Mouse (Mus musculus) ES-E14 (cell line): ENCODE measurements around the gene Ina. TPM values are rescaled to one million over a fixed set of nuclear protein-coding genes. Genes with fewer than 3 reads are reported as not detected.

Source experiments
- DNase-seq: peaks from one replicate; pipeline ENCODE4 v3.0.0-alpha.2; 2013; ENCODE audit warnings: low read depth, low spot score
- H3K27ac ChIP-seq: 2 replicates; pipeline ENCODE4 v1.5.1; 2012; ENCODE audit warnings: low read depth, mild to moderate bottlenecking, low read length, moderate library complexity, mixed read lengths; ENCODE audit not compliant: poor library complexity, insufficient read depth, severe bottlenecking
- H3K36me3 ChIP-seq: 2 replicates; pipeline ENCODE4 v1.6.1; 2012; ENCODE audit warnings: mild to moderate bottlenecking, low read length, moderate library complexity, mixed read lengths; ENCODE audit not compliant: control insufficient read depth, poor library complexity, insufficient read depth, severe bottlenecking
- H3K4me1 ChIP-seq, 2 experiments: fragments of 150-350 bp in 1 of 2; sonication (generic) in 1 of 2; 2 replicates each; pipeline ENCODE4 v1.6.1; 2012; ENCODE audit warnings: low read length in 2 of 2, mild to moderate bottlenecking in 1 of 2, mixed read lengths in 1 of 2; ENCODE audit not compliant: control insufficient read depth in 2 of 2, insufficient read depth in 2 of 2, poor library complexity in 1 of 2
- H3K4me3 ChIP-seq, 2 experiments: fragments of 150-350 bp in 1 of 2; sonication (generic) in 1 of 2; 2 replicates each; pipeline ENCODE4 v1.5.1; 2012; ENCODE audit warnings: low read length in 2 of 2, low read depth in 1 of 2, mild to moderate bottlenecking in 1 of 2, mixed read lengths in 1 of 2; ENCODE audit not compliant: insufficient read depth in 1 of 2, poor library complexity in 1 of 2, severe bottlenecking in 1 of 2
- H3K9ac ChIP-seq: 2 replicates; pipeline ENCODE4 v1.6.1; 2012; ENCODE audit warnings: low read depth, mild to moderate bottlenecking, low read length, mixed read lengths; ENCODE audit not compliant: poor library complexity, insufficient read depth, severe bottlenecking
- H3K9me3 ChIP-seq: fragments of 150-350 bp; sonication (generic); 2 replicates; pipeline ENCODE4 v1.6.1; 2012; ENCODE audit warnings: low read depth, mild to moderate bottlenecking, low read length; ENCODE audit not compliant: control insufficient read depth, insufficient read depth
- CHD2 ChIP-seq: IDR thresholded peaks from 2 replicates; pipeline ENCODE4 v1.6.1; 2014; ENCODE audit warnings: mild to moderate bottlenecking, low read depth, low read length, inconsistent platforms
- HCFC1 ChIP-seq: IDR thresholded peaks from 2 replicates; pipeline ENCODE4 v1.6.1; 2012; ENCODE audit warnings: low read length, inconsistent platforms, borderline replicate concordance; ENCODE audit not compliant: insufficient read depth
- MAFK ChIP-seq: IDR thresholded peaks from 2 replicates; pipeline ENCODE4 v1.6.1; 2014; ENCODE audit warnings: mild to moderate bottlenecking, low read depth, low read length, inconsistent platforms; ENCODE audit not compliant: insufficient read depth
- ZC3H11A ChIP-seq: IDR thresholded peaks from 2 replicates; pipeline ENCODE4 v1.6.1; 2012; ENCODE audit warnings: low read depth, mild to moderate bottlenecking, inconsistent platforms, low read length, borderline replicate concordance
- ZNF384 ChIP-seq: IDR thresholded peaks from 2 replicates; pipeline ENCODE4 v1.6.1; 2012; ENCODE audit warnings: low read depth, low read length, inconsistent platforms
- in situ Hi-C, 2 experiments: fragments of 600-800 bp; cut with MboI; formaldehyde crosslinking; loops; one replicate each; pipeline ENCODE4 v1.15.1; 2025; ENCODE audit warnings: low sequenced_read_pairs in 2 of 2, inconsistent platforms in 1 of 2; ENCODE audit not compliant: unreplicated experiment in 2 of 2
- total RNA-seq: library from RNA; depleted of rRNA; stranded (reverse); fragments of 300-350 nt; gene quantifications from 2 replicates; pipeline ENCODE4 v1.2.3, GENCODE M21; 2012

Gene Ina
- total RNA-seq, 1 experiment, result 9.8 TPM

DNA sequence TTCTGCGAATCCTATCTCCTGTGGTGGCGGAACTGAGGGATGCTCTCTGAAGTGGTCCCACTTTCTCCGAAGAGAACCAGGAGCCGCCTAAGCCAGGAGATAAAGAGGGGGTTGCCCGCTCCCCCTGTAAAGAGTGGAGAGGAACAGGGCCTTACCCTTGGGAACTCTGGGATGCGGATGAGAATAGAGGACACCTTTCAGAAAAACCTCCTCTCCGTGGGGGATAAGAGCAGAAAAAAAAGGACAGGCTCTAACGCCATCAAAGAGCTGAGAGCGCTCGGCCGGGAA is 395 bp upstream of the Ina start:
- Histone ChIP-seq H3K4me3 (peak overlapping the region; percentile 83 to 93), H3K9me3 (no peaks in the 10 kb centered on the region), H3K36me3 (no peaks in the 10 kb centered on the region), H3K4me1 (peaks cover 4 to 10% of the 10 kb centered on the region in 2 experiments; a peak in 3 of 4 replicates), H3K27ac (no peak overlapping the region), H3K9ac (peak overlapping the region; percentile 92; the same call in 1 of the 2 replicates)
- in situ Hi-C loops, result no loop called here
- no peak for DNase-seq
- TF ChIP-seq ZC3H11A (no peak), MAFK (no peak), ZNF384 (0 out of 2 replicates have a peak, but pooled peaks have one; percentile 15)

DNA sequence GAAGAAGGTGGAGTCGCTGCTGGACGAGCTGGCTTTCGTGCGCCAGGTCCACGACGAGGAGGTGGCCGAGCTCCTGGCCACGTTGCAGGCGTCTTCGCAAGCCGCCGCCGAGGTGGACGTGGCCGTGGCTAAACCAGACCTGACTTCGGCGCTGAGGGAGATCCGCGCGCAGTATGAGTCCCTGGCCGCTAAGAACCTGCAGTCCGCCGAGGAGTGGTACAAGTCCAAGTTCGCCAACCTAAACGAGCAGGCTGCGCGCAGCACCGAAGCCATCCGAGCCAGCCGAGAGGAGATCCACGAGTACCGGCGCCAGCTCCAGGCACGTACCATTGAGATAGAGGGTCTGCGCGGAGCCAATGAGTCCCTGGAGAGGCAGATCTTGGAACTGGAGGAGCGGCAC is 898 bp downstream of the Ina start:
- Histone ChIP-seq H3K27ac (no peak overlapping the region), H3K9ac (peak overlapping the region; percentile 92), H3K4me3 (peak overlapping the region; percentile 83 to 93), H3K9me3 (no peaks in the 10 kb centered on the region), H3K36me3 (no peaks in the 10 kb centered on the region), H3K4me1 (peaks cover 6 to 11% of the 10 kb centered on the region in 2 experiments)
- no peak for DNase-seq
- in situ Hi-C loops, result no loop called here
- no peak for TF ChIP-seq HCFC1
- TF ChIP-seq MAFK, result no peak
- no peak for TF ChIP-seq CHD2
- no peak for TF ChIP-seq ZNF384
- TF ChIP-seq ZC3H11A, result no peak

DNA sequence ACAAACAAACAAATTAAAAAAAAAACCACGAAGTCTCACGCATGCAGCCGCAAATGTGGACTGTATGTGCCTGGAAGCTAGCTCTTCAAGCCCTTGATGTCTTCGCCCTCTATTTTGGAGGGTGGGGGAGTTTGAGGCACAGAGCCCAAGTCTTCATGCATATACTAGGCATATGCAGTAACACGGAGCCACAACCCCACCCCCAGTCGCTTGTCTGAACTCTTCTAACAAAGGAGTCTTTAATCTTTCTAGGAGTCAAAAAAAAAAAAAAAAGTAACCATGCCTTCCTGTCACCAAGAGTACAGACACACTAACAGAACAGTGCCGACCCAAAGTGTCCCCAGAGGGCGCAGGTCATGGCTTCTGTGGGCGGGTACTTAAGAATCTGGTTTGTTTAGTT is 1.5 kb downstream of the Ina start:
- H3K9me3 ChIP-seq, result no peaks in the 10 kb centered on the region
- TF ChIP-seq ZC3H11A (no peak), CHD2 (no peak), ZNF384 (no peak), MAFK (no peak), HCFC1 (no peak)
- H3K4me1 ChIP-seq, result peaks cover 6 to 11% of the 10 kb centered on the region in 2 experiments
- H3K36me3 ChIP-seq, result no peaks in the 10 kb centered on the region
- no peak overlapping the region for H3K27ac ChIP-seq
- H3K4me3 ChIP-seq, result peak overlapping the region; percentile 83 to 93
- H3K9ac ChIP-seq, result peak overlapping the region; percentile 92
- in situ Hi-C loops, result no loop called here
- DNase-seq, result no peak

DNA sequence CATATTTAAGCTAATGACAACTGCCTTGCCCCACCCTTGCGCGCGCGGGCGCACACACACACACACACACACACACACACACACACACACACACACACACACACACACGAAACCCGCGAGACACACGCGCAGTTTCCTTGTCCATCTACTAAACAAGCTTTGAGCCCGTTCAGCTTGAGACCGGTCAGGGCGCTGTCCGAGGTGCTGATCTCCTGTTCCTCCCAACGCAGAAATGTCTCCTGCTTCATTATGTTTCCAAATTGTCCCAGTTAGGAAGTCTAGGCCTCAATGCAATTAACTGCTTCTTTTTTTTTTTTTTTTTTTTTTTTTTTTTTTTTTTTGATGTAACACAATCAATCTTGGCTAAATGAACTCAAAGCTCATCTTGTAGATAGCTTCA is 2.0 kb downstream of the Ina start:
- H3K36me3 ChIP-seq, result peaks cover under 1% of the 10 kb centered on the region; the same call in 1 of the 2 replicates
- TF ChIP-seq CHD2, result no peak
- TF ChIP-seq ZNF384, result peak; percentile 82
- TF ChIP-seq ZC3H11A, result no peak
- TF ChIP-seq MAFK, result no peak
- no peak for TF ChIP-seq HCFC1
- H3K9ac ChIP-seq, result no peak overlapping the region
- H3K4me3 ChIP-seq, result peak overlapping the region; percentile 83 to 93
- H3K4me1 ChIP-seq, result peaks cover 6 to 11% of the 10 kb centered on the region in 2 experiments
- H3K9me3 ChIP-seq, result no peaks in the 10 kb centered on the region
- DNase-seq, result no peak
- H3K27ac ChIP-seq, result no peak overlapping the region
- in situ Hi-C loops, result no loop called here

DNA sequence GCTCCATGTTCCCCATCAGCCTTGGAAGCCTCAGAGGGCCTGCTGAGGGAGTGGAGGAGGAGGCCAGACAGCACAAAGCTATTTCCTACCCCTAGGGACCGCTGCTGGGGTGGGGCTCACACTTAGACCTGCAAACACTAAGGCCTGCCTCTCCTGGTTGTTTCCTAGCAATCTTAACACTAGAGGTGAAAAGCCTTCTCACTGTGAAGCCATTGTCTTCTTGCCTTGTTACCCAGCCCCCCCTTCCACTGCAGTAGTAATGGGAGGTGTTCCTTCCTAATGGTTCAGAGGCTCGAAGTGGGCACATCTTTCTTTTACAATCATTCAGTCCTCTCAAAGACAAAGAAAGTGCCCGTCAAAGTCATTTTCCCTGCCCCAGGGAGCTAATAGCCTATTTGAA is 3.3 kb downstream of the Ina start:
- no peak overlapping the region for H3K9ac ChIP-seq
- no peak for TF ChIP-seq ZNF384
- no peak for TF ChIP-seq CHD2
- TF ChIP-seq MAFK, result no peak
- no peak for TF ChIP-seq HCFC1
- no peak for TF ChIP-seq ZC3H11A
- H3K4me1 ChIP-seq, result peaks cover 6 to 9% of the 10 kb centered on the region in 2 experiments
- peak overlapping the region; percentile 84; the same call in 1 of the 2 replicates for H3K27ac ChIP-seq
- DNase-seq, result peak; percentile 76
- H3K4me3 ChIP-seq, result peak overlapping the region in 1 of 2 experiments; percentile 31; a peak in 2 of 4 replicates
- in situ Hi-C loops, result no loop called here
- no peaks in the 10 kb centered on the region for H3K9me3 ChIP-seq
- H3K36me3 ChIP-seq, result peaks cover 8% of the 10 kb centered on the region; the same call in 1 of the 2 replicates
